15 mouse cellular contexts compared by ENCODE assay signal in genomic region chr17:62729754-62730470, GRCm38 (mm10).
DNase-seq lines count a peak whose midpoint lies in the region; ATAC-seq and TF ChIP-seq lines count a peak whose summit lies in the region.
"Had no signal": no experiment of that assay in that cellular context is flagged by ENCODE, and none has a peak within 500 bp of the region (broad histone marks: within the 10 kb centered on the region; RNA-seq: fewer than 3 reads in every experiment).

No protein-coding gene starts in this region.

- no peaks in the 10 kb centered on the region for H3K27me3 ChIP-seq in heart, embryonic 11.5 days (ENCODE audit: control insufficient read depth, insufficient read depth, low read length)
- no peaks in the 10 kb centered on the region for H3K27me3 ChIP-seq in kidney, embryonic 14.5 days (ENCODE audit: control insufficient read depth, insufficient read depth, low read length)
- no peaks in the 10 kb centered on the region for H3K27me3 ChIP-seq in kidney, adult 2 months (replicated peaks; ENCODE audit: control insufficient read depth, insufficient read depth, low read length)
- no peaks in the 10 kb centered on the region for H3K27me3 ChIP-seq in embryonic facial prominence, embryonic 11.5 days (ENCODE audit: control insufficient read depth, insufficient read depth, low read length)
- H3K27me3 ChIP-seq in limb, embryonic 14.5 days (ENCODE audit: control insufficient read depth, insufficient read depth, low read length), result no peaks in the 10 kb centered on the region
- H3K27me3 ChIP-seq: liver, embryonic 15.5 days had no signal

- H3K4me3 ChIP-seq in heart, embryonic 11.5 days (ENCODE audit: low read depth, low read length), result no peak overlapping the region
- no peak overlapping the region for H3K4me3 ChIP-seq in kidney, embryonic 14.5 days (ENCODE audit: low read length)
- no peak overlapping the region for H3K4me3 ChIP-seq in kidney, adult 2 months (ENCODE audit: insufficient read depth, low read depth, low read length)
- H3K4me3 ChIP-seq in embryonic facial prominence, embryonic 11.5 days (ENCODE audit: low read depth, low read length), result no peak overlapping the region
- no peak overlapping the region for H3K4me3 ChIP-seq in limb, embryonic 14.5 days (replicated peaks; ENCODE audit: low read length)
- H3K4me3 ChIP-seq: forebrain, embryonic 10.5 days; liver, embryonic 15.5 days had no signal

- no peak for DNase-seq in heart, adult 11 months
- DNase-seq in kidney, adult 2 months, result no peak
- peak; percentile 74 for DNase-seq in embryonic facial prominence, embryonic 11.5 days (ENCODE audit: low spot score)
- DNase-seq in limb, embryonic 14.5 days (ENCODE audit: low spot score), result peak; percentile 67
- no peak for DNase-seq in gastrocnemius, postnatal 10 days
- DNase-seq: B cell, adult 2 months; cerebellum, postnatal 10 days; gastrocnemius, postnatal 25 days; kidney, postnatal 10 days; layer of hippocampus, adult 9-11 months had no signal

- H3K27ac ChIP-seq in heart, embryonic 11.5 days (ENCODE audit: low read depth, low read length), result no peak overlapping the region
- H3K27ac ChIP-seq in kidney, embryonic 14.5 days (ENCODE audit: low read depth, low read length), result no peak overlapping the region
- no peak overlapping the region; the same call in 1 of the 2 replicates for H3K27ac ChIP-seq in kidney, adult 2 months (ENCODE audit: insufficient read depth, low read depth, low read length)
- no peak overlapping the region for H3K27ac ChIP-seq in embryonic facial prominence, embryonic 11.5 days (replicated peaks; ENCODE audit: low read depth, low read length)
- H3K27ac ChIP-seq in limb, embryonic 14.5 days (replicated peaks; ENCODE audit: low read depth, low read length), result no peak overlapping the region
- H3K27ac ChIP-seq: liver, embryonic 15.5 days had no signal

- no peak for TF ChIP-seq CTCF in kidney, adult 2 months (conservative IDR thresholded peaks at IDR 0.05; ENCODE audit: insufficient read depth, insufficient read length, low read depth, low read length)

- WGBS in heart, embryonic 11.5 days (ENCODE audit: insufficient replicate concordance), result 51% methylated on average over 10 of the region's 10 CpGs
- 55% methylated on average over 10 of the region's 10 CpGs for WGBS in kidney, embryonic 14.5 days
- 57% methylated on average over 10 of the region's 10 CpGs for WGBS in kidney, adult 2 months
- 26% methylated on average over 10 of the region's 10 CpGs for WGBS in embryonic facial prominence, embryonic 11.5 days
- 13% methylated on average over 10 of the region's 10 CpGs for WGBS in limb, embryonic 14.5 days

- no peak for TF ChIP-seq POLR2A in kidney, adult 2 months (IDR thresholded peaks at IDR 0.05; ENCODE audit: low read depth, low read length)
- TF ChIP-seq POLR2A in limb, embryonic 14.5 days (IDR thresholded peaks at IDR 0.05; ENCODE audit: borderline replicate concordance, extremely low read depth, insufficient read depth, insufficient read length), result no peak

- no peaks in the 10 kb centered on the region for H3K9me3 ChIP-seq in heart, embryonic 11.5 days (replicated peaks; ENCODE audit: control insufficient read depth, low read length)
- H3K9me3 ChIP-seq in kidney, embryonic 14.5 days (ENCODE audit: control insufficient read depth, low read length), result no peaks in the 10 kb centered on the region
- H3K9me3 ChIP-seq in embryonic facial prominence, embryonic 11.5 days (replicated peaks; ENCODE audit: control insufficient read depth, low read length), result no peaks in the 10 kb centered on the region
- no peaks in the 10 kb centered on the region for H3K9me3 ChIP-seq in limb, embryonic 14.5 days (ENCODE audit: control insufficient read depth, low read length)
- H3K9me3 ChIP-seq: forebrain, embryonic 10.5 days; liver, embryonic 15.5 days had no signal

- peaks cover 35% of the 10 kb centered on the region for H3K4me1 ChIP-seq in heart, embryonic 11.5 days (ENCODE audit: control insufficient read depth, insufficient read depth, low read length)
- peaks cover 23% of the 10 kb centered on the region for H3K4me1 ChIP-seq in kidney, embryonic 14.5 days (ENCODE audit: control insufficient read depth, insufficient read depth, low read length)
- H3K4me1 ChIP-seq in kidney, adult 2 months (ENCODE audit: control insufficient read depth, insufficient read depth, low read length), result 0 out of 2 replicates have a peak, but pooled peaks cover 3% of the 10 kb centered on the region
- no peaks in the 10 kb centered on the region; the same call in 1 of the 2 replicates for H3K4me1 ChIP-seq in embryonic facial prominence, embryonic 11.5 days (ENCODE audit: control insufficient read depth, insufficient read depth, low read length)
- peaks cover 35% of the 10 kb centered on the region for H3K4me1 ChIP-seq in limb, embryonic 14.5 days (ENCODE audit: control insufficient read depth, insufficient read depth, low read length)
- H3K4me1 ChIP-seq: liver, embryonic 15.5 days had no signal

- H3K4me2 ChIP-seq in heart, embryonic 11.5 days, result peak overlapping the region; percentile 24; the same call in 1 of the 2 replicates
- H3K4me2 ChIP-seq in kidney, embryonic 14.5 days (replicated peaks; ENCODE audit: low read depth, low read length), result no peak overlapping the region
- no peak overlapping the region for H3K4me2 ChIP-seq in embryonic facial prominence, embryonic 11.5 days (ENCODE audit: low read depth, low read length)
- no peak overlapping the region for H3K4me2 ChIP-seq in limb, embryonic 14.5 days (replicated peaks; ENCODE audit: low read depth, low read length, severe bottlenecking)
- H3K4me2 ChIP-seq: liver, embryonic 15.5 days; midbrain, embryonic 11.5 days had no signal

- H3K9ac ChIP-seq in heart, embryonic 11.5 days (ENCODE audit: low read depth, low read length), result no peak overlapping the region
- no peak overlapping the region for H3K9ac ChIP-seq in kidney, embryonic 14.5 days (ENCODE audit: low read depth, low read length)
- H3K9ac ChIP-seq in embryonic facial prominence, embryonic 11.5 days (replicated peaks; ENCODE audit: low read length), result no peak overlapping the region
- no peak overlapping the region for H3K9ac ChIP-seq in limb, embryonic 14.5 days (ENCODE audit: low read depth, low read length, severe bottlenecking)
- H3K9ac ChIP-seq: liver, embryonic 15.5 days had no signal

- no peaks in the 10 kb centered on the region for H3K36me3 ChIP-seq in heart, embryonic 11.5 days (ENCODE audit: control insufficient read depth, insufficient read depth, low read length)
- H3K36me3 ChIP-seq in kidney, embryonic 14.5 days (ENCODE audit: control insufficient read depth, insufficient read depth, low read length), result no peaks in the 10 kb centered on the region
- H3K36me3 ChIP-seq in kidney, adult 2 months (ENCODE audit: control insufficient read depth, insufficient read depth, low read length), result no peaks in the 10 kb centered on the region
- H3K36me3 ChIP-seq in embryonic facial prominence, embryonic 11.5 days (replicated peaks; ENCODE audit: control insufficient read depth, insufficient read depth, low read depth, low read length), result no peaks in the 10 kb centered on the region
- no peaks in the 10 kb centered on the region for H3K36me3 ChIP-seq in limb, embryonic 14.5 days (ENCODE audit: control insufficient read depth, insufficient read depth, low read length)
- H3K36me3 ChIP-seq: forebrain, embryonic 10.5 days; liver, embryonic 15.5 days had no signal

- no peak for ATAC-seq in heart, embryonic 11.5 days (replicated peaks; ENCODE audit: insufficient number of reproducible peaks, low FRiP score, low TSS enrichment)
- peak; percentile 65; the same call in 1 of the 2 replicates for ATAC-seq in kidney, embryonic 14.5 days (ENCODE audit: low FRiP score, low TSS enrichment)
- no peak; the same call in 1 of the 2 replicates for ATAC-seq in embryonic facial prominence, embryonic 11.5 days (replicated peaks; ENCODE audit: insufficient number of reproducible peaks, low FRiP score, low TSS enrichment, low read depth)
- ATAC-seq in limb, embryonic 14.5 days (ENCODE audit: low FRiP score, low read depth), result peak; percentile 81

Comparison
In these comparisons a context has a peak if more than half of its experiments do, and no peak if none do; other contexts are left out.
1. ATAC-seq: peak in kidney, embryonic 14.5 days (single experiment) and limb, embryonic 14.5 days (single experiment); none in heart, embryonic 11.5 days (single experiment) and embryonic facial prominence, embryonic 11.5 days (single experiment).
2. DNase-seq: peak in embryonic facial prominence, embryonic 11.5 days (single experiment) and limb, embryonic 14.5 days (single experiment); none in heart, adult 11 months (single experiment), kidney, adult 2 months (single experiment) and gastrocnemius, postnatal 10 days (single experiment).